Mouse (Mus musculus): ENCODE measurements around the gene Hapln4.

- TF ChIP-seq CTCF (IDR thresholded peaks at IDR 0.05; ENCODE audit: borderline replicate concordance, insufficient read depth, low read depth, low read length) (no peak), POLR2A (IDR thresholded peaks at IDR 0.05; ENCODE audit: borderline replicate concordance, insufficient read depth, low read length) (no peak)
Observed at GRCm38 (mm10) chr8:70089296-70089960, 6.2 kb downstream of the Hapln4 start.
